Mouse (Mus musculus) kidney, adult 2 months (tissue): ENCODE data around the gene Pknox2.

Experiments used
- CTCF ChIP-seq: fragments of 200-500 bp; conservative IDR thresholded peaks from 2 replicates; pipeline ENCODE4 v1.5.1; 2011; ENCODE audit warnings: low read depth, mild to moderate bottlenecking, control low read depth, low read length, moderate library complexity, mixed read lengths; ENCODE audit not compliant: insufficient read depth, insufficient read length
- POLR2A ChIP-seq: fragments of 200-500 bp; IDR thresholded peaks from one replicate; pipeline ENCODE4 v1.6.1; 2011; ENCODE audit warnings: low read depth, low read length, control low read depth

DNA sequence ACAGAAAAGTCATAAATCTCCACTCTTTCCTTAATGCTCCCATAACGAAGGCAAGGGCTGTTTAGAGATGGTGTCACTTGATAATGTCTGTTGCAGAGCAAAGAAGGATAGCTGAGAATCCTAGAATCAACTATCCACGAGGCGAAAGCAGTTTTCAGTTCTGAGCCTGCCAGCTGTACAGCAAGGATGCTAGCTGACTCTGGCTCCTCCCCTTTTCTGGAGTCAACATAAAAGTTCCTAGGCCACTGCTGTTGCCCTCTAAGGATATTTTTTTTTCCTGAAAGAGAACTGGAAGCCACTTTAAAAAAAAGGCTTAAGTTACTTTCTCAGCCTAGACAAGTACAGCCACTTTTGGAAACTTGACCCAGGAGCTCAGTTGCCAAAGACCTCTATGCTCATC is 176.1 kb downstream of the Pknox2 start:
- TF ChIP-seq CTCF (no peak), POLR2A (no peak)
